Mouse (Mus musculus): Measurements from ENCODE around the gene Fam49a.
"Not testable (repeated sequence)": the region's sequence is repeated elsewhere in the genome, so short reads cannot be mapped to it uniquely, and the experiment has no call there.

DNA sequence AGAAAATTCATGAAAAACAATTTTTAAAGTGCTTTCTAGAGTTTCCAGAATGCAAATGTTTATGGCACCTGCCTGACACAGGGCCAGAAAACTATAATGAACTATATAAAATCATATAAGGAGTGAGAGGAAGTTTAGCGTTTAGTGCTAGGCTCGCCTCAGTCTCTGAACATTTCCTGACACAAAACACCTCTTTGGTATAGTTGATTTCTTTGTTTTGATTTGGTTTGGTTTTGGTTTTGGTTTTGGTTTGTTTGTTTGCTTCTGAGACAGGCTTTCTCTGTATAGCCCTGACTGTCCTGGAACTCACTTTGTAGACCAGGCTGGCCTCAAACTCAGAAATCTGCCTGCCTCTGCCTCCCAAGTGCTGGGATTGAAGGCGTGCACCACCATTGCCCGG, 14.9 kb upstream of the Fam49a start:
- TF ChIP-seq CTCF (IDR thresholded peaks at IDR 0.05; ENCODE audit: control insufficient read depth, insufficient read depth, insufficient replicate concordance, low read depth, low read length); POLR2A (IDR thresholded peaks at IDR 0.05; ENCODE audit: control insufficient read depth, low read depth, low read length): not testable (repeated sequence)
